Mouse (Mus musculus) layer of hippocampus, postnatal 14 days (tissue): ENCODE data around the gene Hist2h4. TPM values are rescaled to one million over a fixed set of nuclear protein-coding genes. Genes with fewer than 3 reads are reported as not detected.
"Not testable (repeated sequence)": the region's sequence is repeated elsewhere in the genome, so short reads cannot be mapped to it uniquely, and the experiment has no call there.

Experiments used
- DNase-seq, 2 experiments: peaks; one replicate each; pipeline ENCODE4 v3.0.0; 2021 to 2022; ENCODE audit warnings: low spot score in 2 of 2, mixed read lengths in 1 of 2
- microRNA-seq, 2 experiments: library from miRNA; unstranded; fragments of <30 nt; microRNA quantifications; one replicate each; pipeline ENCODE4 v1.2.0; 2021
- total RNA-seq, 2 experiments: library from RNA; stranded (reverse); gene quantifications; 2 replicates each; pipeline ENCODE4 v1.2.3; 2021

Hist2h4 gene
- total RNA-seq, 2 experiments from 2014 or later, result 25.2 to 29.8 TPM

GRCm38 (mm10) chr3:96226695-96227648, 36.1 kb downstream of the Hist2h4 start:
- no peak for DNase-seq

- no peak for DNase-seq
These were observed 37.7 kb downstream of the Hist2h4 start for GRCm38 (mm10) chr3:96225421-96225820.

GRCm38 (mm10) chr3:96222774-96223173, 40.3 kb downstream of the Hist2h4 start:
- peak in 1 of 2 experiments; percentile 49 for DNase-seq

- no peak for DNase-seq
These were observed 41.5 kb downstream of the Hist2h4 start for GRCm38 (mm10) chr3:96221640-96222038.

- DNase-seq, result peak; percentile 84 to 94
These were observed 42.1 kb downstream of the Hist2h4 start, which contains the start of the genes Hist2h2ac and Hist2h2be for GRCm38 (mm10) chr3:96220765-96221639. Gene Hist2h2ac, minus strand, starts transcription at chr3:96220880. Gene Hist2h2be, plus strand, starts transcription at chr3:96221119.

- not testable (repeated sequence) for DNase-seq
These were observed 42.9 kb downstream of the Hist2h4 start for GRCm38 (mm10) chr3:96220131-96220764.

GRCm38 (mm10) chr3:96219661-96220130, 43.4 kb downstream of the Hist2h4 start, which contains the start of the genes Bola1 and Hist2h2ab:
Gene Bola1, minus strand, starts transcription at chr3:96219709.
Gene Hist2h2ab, plus strand, starts transcription at chr3:96219865.
- peak; percentile 86 to 91 for DNase-seq

GRCm38 (mm10) chr3:96219191-96219641, 43.9 kb downstream of the Hist2h4 start:
- DNase-seq, result no peak

Small RNA genes within 50 kb of the gene (microRNA-seq; reads per million reads assigned to microRNA genes)
- gene Gm44492 (0 reads per million in 2 experiments), gene Gm47311 (0 reads per million in 2 experiments), gene Gm47313 (0 reads per million in 2 experiments)

Other genes with a start within 250 kb of the Hist2h4 start
- 10 to 100 TPM; 41.1 to 47.8 TPM for gene Vps45, start 204.8 kb downstream of the Hist2h4 start, total RNA-seq
- gene Otud7b, start 158.8 kb downstream of the Hist2h4 start, total RNA-seq, result 10 to 100 TPM; 27.4 to 31.0 TPM
- 1 to 10 TPM; 5.8 to 7.8 TPM for gene Mtmr11, start 101.3 kb downstream of the Hist2h4 start, total RNA-seq
- gene Sf3b4, start 91.0 kb downstream of the Hist2h4 start, total RNA-seq, result 10 to 100 TPM; 48.6 to 52.4 TPM
- 100 to 1,000 TPM; 360 to 375 TPM for gene Sv2a, start 82.2 kb downstream of the Hist2h4 start, total RNA-seq
- gene Bola1, start 43.6 kb downstream of the Hist2h4 start, total RNA-seq, result 10 to 100 TPM; 16.1 to 21.2 TPM
- gene Hist2h2ab, start 43.4 kb downstream of the Hist2h4 start, total RNA-seq, result 10 to 100 TPM in 1 of 2 experiments, 1 to 10 TPM in 1; 9.4 to 10.4 TPM
- gene Hist2h2ac, start 42.4 kb downstream of the Hist2h4 start, total RNA-seq, result 10 to 100 TPM; 28.2 to 31.3 TPM
- 1 to 10 TPM; 4.0 to 4.8 TPM for gene Hist2h2be, start 42.2 kb downstream of the Hist2h4 start, total RNA-seq
- gene Hist2h3c2, start 24.2 kb downstream of the Hist2h4 start, total RNA-seq, result 10 to 100 TPM; 11.3 to 14.7 TPM
- 100 to 1,000 TPM; 248 to 267 TPM for gene Hist2h2aa2, start 23.0 kb downstream of the Hist2h4 start, total RNA-seq
- 1 to 10 TPM; 6.7 to 8.0 TPM for gene Hist2h2aa1, start 17.8 kb downstream of the Hist2h4 start, total RNA-seq
- gene Hist2h3c1, start 16.6 kb downstream of the Hist2h4 start, total RNA-seq, result not detected
- gene Hist2h3b, start 5.3 kb upstream of the Hist2h4 start, total RNA-seq, result 100 to 1,000 TPM in 1 of 2 experiments, 10 to 100 TPM in 1; 73.5 to 102 TPM
- 100 to 1,000 TPM; 133 to 147 TPM for gene Hist2h2bb, start 6.4 kb upstream of the Hist2h4 start, total RNA-seq
- gene Fcgr1, start 30.7 kb upstream of the Hist2h4 start, total RNA-seq, result 1 to 10 TPM; 2.3 to 2.5 TPM
- not detected for gene BC107364, start 189.0 kb upstream of the Hist2h4 start, total RNA-seq